Comparison of ENCODE assay signal across 35 mouse cellular contexts in genomic region chr2:44916286-44916685, GRCm38 (mm10).
"Had no signal": no experiment of that assay in that cellular context is flagged by ENCODE, and none has a peak within 500 bp of the region (broad histone marks: within the 10 kb centered on the region; RNA-seq: fewer than 3 reads in every experiment).

No protein-coding gene starts in this region.

- H3K27me3 ChIP-seq: heart, embryonic 12.5 days; heart, embryonic 13.5 days; heart, embryonic 15.5 days; hindbrain, embryonic 12.5 days; hindbrain, embryonic 13.5 days; hindbrain, embryonic 15.5 days; intestine, embryonic 15.5 days; kidney, embryonic 15.5 days had no signal

- H3K4me1 ChIP-seq: heart, embryonic 10.5 days; heart, embryonic 12.5 days; hindbrain, embryonic 10.5 days; hindbrain, embryonic 12.5 days; hindbrain, embryonic 13.5 days; hindbrain, embryonic 15.5 days; intestine, embryonic 15.5 days; kidney, embryonic 15.5 days had no signal

- H3K36me3 ChIP-seq: heart, embryonic 10.5 days; heart, embryonic 12.5 days; heart, embryonic 13.5 days; heart, embryonic 15.5 days; hindbrain, embryonic 10.5 days; hindbrain, embryonic 12.5 days; hindbrain, embryonic 13.5 days; hindbrain, embryonic 15.5 days; intestine, embryonic 15.5 days; kidney, embryonic 15.5 days had no signal

- H3K9me3 ChIP-seq: heart, embryonic 10.5 days; heart, embryonic 12.5 days; heart, embryonic 13.5 days; heart, embryonic 15.5 days; hindbrain, embryonic 10.5 days; hindbrain, embryonic 12.5 days; hindbrain, embryonic 13.5 days; hindbrain, embryonic 15.5 days; intestine, embryonic 15.5 days; kidney, embryonic 15.5 days had no signal

- DNase-seq: heart, postnatal 10 days; heart, postnatal 14 days; heart, postnatal 36 days; heart, postnatal 4 days; kidney, adult 11 months; kidney, adult 18-20 months; kidney, adult 8-10 months; kidney, adult 9 months; kidney, postnatal 10 days; kidney, postnatal 14 days; kidney, postnatal 25 days; kidney, postnatal 36 days; kidney, postnatal 4 days; layer of hippocampus, adult 9-11 months; layer of hippocampus, postnatal 36 days had no signal

- H3K4me3 ChIP-seq: heart, embryonic 10.5 days; heart, embryonic 12.5 days; heart, embryonic 13.5 days; heart, embryonic 15.5 days; hindbrain, embryonic 10.5 days; hindbrain, embryonic 12.5 days; hindbrain, embryonic 13.5 days; hindbrain, embryonic 15.5 days; intestine, embryonic 15.5 days; kidney, embryonic 15.5 days; layer of hippocampus, adult 2 months; left cerebral cortex, adult 2 months had no signal

- H3K9ac ChIP-seq: heart, embryonic 12.5 days; heart, embryonic 13.5 days; heart, embryonic 15.5 days; hindbrain, embryonic 12.5 days; hindbrain, embryonic 13.5 days; hindbrain, embryonic 14.5 days; hindbrain, embryonic 15.5 days; intestine, embryonic 15.5 days; kidney, embryonic 15.5 days had no signal

- H3K4me2 ChIP-seq: heart, embryonic 11.5 days; heart, embryonic 12.5 days; heart, embryonic 13.5 days; heart, embryonic 15.5 days; hindbrain, embryonic 12.5 days; hindbrain, embryonic 13.5 days; hindbrain, embryonic 14.5 days; hindbrain, embryonic 15.5 days; intestine, embryonic 15.5 days; kidney, embryonic 15.5 days had no signal

- ATAC-seq: hindbrain, embryonic 16.5 days; hindbrain, postnatal 0 days; inflammation-experienced regulatory T-cells, adult 6 months; intestine, embryonic 15.5 days; intestine, embryonic 16.5 days; intestine, postnatal 0 days had no signal

- H3K27ac ChIP-seq: heart, embryonic 10.5 days; heart, embryonic 13.5 days; heart, embryonic 15.5 days; hindbrain, embryonic 10.5 days; hindbrain, embryonic 12.5 days; hindbrain, embryonic 13.5 days; hindbrain, embryonic 14.5 days; hindbrain, embryonic 15.5 days; hindbrain, postnatal 0 days; intestine, embryonic 15.5 days; kidney, embryonic 15.5 days; kidney, postnatal 0 days; layer of hippocampus, adult 2 months; left cerebral cortex, adult 2 months had no signal
